Mouse (Mus musculus) G1E (cell line): Measurements from ENCODE around the gene Acvrl1. TPM values are rescaled to one million over a fixed set of nuclear protein-coding genes. Genes with fewer than 3 reads are reported as not detected.

ENCODE experiments used
- ATAC-seq: 2 replicates; pipeline ENCODE4 v1.8.0; 2016; ENCODE audit warnings: mild to moderate bottlenecking; ENCODE audit not compliant: insufficient number of reproducible peaks, poor library complexity, low FRiP score, severe bottlenecking; ENCODE audit errors: extremely low read depth
- DNase-seq: peaks from one replicate; pipeline ENCODE4 v3.0.0; 2012; ENCODE audit warnings: low spot score
- H3K27me3 ChIP-seq: 2 replicates; pipeline ENCODE4 v1.6.1; 2012; ENCODE audit warnings: mild to moderate bottlenecking, low read length, inconsistent platforms; ENCODE audit not compliant: insufficient read depth
- H3K36me3 ChIP-seq: replicated peaks from 2 replicates; pipeline ENCODE3; 2012; ENCODE audit warnings: mild to moderate bottlenecking, inconsistent platforms
- H3K4me1 ChIP-seq: 2 replicates; pipeline ENCODE4 v1.6.1; 2012; ENCODE audit warnings: low read depth, low read length, inconsistent platforms, mixed read lengths; ENCODE audit not compliant: insufficient read depth
- H3K4me3 ChIP-seq: 2 replicates; pipeline ENCODE4 v1.5.1; 2012; ENCODE audit warnings: low read depth, mild to moderate bottlenecking, inconsistent platforms, low read length, moderate library complexity, mixed read lengths
- H3K9me3 ChIP-seq: replicated peaks from 2 replicates; pipeline ENCODE4 v1.6.1; 2012; ENCODE audit warnings: inconsistent platforms
- CTCF ChIP-seq: IDR thresholded peaks from 2 replicates; pipeline ENCODE4 v1.5.1; 2012; ENCODE audit warnings: low read depth, low read length, inconsistent platforms, mixed read lengths
- GATA1 ChIP-seq: IDR thresholded peaks from 2 replicates; pipeline ENCODE4 v1.6.1; 2012; ENCODE audit warnings: borderline replicate concordance, low read length, inconsistent platforms, mixed read lengths
- GATA2 ChIP-seq: IDR thresholded peaks from 2 replicates; pipeline ENCODE4 v1.6.1; 2012; ENCODE audit warnings: low read depth, low read length, inconsistent platforms, borderline replicate concordance
- POLR2AphosphoS5 ChIP-seq: IDR thresholded peaks from 2 replicates; pipeline ENCODE4 v1.6.1; 2012; ENCODE audit warnings: low read depth, low read length, inconsistent platforms; ENCODE audit not compliant: insufficient replicate concordance
- TAL1 ChIP-seq: conservative IDR thresholded peaks from 2 replicates; pipeline ENCODE4 v1.6.1; 2012; ENCODE audit warnings: low read depth, low read length, inconsistent platforms, mixed read lengths
- polyA plus RNA-seq: library from polyadenylated mRNA; stranded (reverse); fragments of >175 nt; gene quantifications from 2 replicates; pipeline ENCODE4 v1.2.3, GENCODE M21; 2012
- total RNA-seq, 2 experiments: library from RNA; stranded (forward) in 1 of 2; stranded (reverse) in 1 of 2; fragments of 200-1000 nt in 1 of 2; fragments of >200 nt in 1 of 2; fragmentation: Nextera tagmentation in 1 of 2; gene quantifications; 2 replicates each; pipeline ENCODE4 v1.2.3; 2014 to 2017

The Acvrl1 gene
- total and polyA plus RNA-seq, 3 experiments = 0.02 to 0.60 TPM; not detected in 1

DNA sequence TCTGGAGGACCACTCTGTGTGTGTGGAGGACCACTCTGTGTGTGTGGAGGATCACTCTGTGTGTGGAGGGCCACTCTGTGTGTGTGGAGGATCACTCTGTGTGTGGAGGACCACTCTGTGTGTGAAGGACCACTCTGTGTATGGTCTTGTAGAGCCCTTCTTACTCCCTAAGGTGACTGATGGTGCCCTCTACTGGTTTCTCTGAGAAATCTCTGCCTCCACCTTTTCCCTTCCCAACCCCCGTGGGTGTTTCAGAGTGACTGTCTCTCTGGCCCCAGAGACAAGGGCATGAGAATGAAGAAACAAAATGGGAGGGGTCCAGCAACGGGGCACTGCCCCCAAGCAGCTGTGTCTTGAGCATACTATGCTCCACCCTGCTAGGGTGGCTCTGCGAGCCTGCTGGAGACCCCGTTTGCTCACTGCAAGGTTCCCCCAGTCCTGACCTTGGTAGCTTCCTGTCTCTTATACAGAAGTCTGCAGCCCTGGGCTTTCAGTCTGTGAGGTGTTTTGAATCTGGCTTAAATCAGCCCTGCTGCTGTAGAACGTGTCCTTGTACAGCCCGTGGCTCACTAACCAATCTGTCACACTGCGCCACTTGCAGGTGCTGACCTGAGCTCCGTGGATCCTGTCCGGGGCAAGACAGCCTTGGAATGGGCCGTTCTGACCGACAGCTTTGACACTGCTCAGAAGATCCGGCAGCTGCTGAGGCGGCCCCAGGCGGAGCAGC is 9.8 kb upstream of the Acvrl1 start:
- Histone ChIP-seq H3K4me3 (no peak overlapping the region), H3K9me3 (peaks cover 75% of the 10 kb centered on the region), H3K27me3 (no peaks in the 10 kb centered on the region), H3K36me3 (no peaks in the 10 kb centered on the region), H3K4me1 (no peaks in the 10 kb centered on the region)
- ATAC-seq (no peak), DNase-seq (no peak)
- no peak for TF ChIP-seq GATA2
- no peak for TF ChIP-seq GATA1
- no peak for TF ChIP-seq TAL1
- TF ChIP-seq POLR2AphosphoS5 = no peak
- no peak for TF ChIP-seq CTCF

- Histone ChIP-seq H3K27me3 (no peaks in the 10 kb centered on the region), H3K36me3 (no peaks in the 10 kb centered on the region), H3K4me1 (no peaks in the 10 kb centered on the region), H3K9me3 (peaks cover 81% of the 10 kb centered on the region), H3K4me3 (no peak overlapping the region)
- ATAC-seq (no peak), DNase-seq (no peak)
- no peak for TF ChIP-seq CTCF
- no peak for TF ChIP-seq POLR2AphosphoS5
- no peak for TF ChIP-seq GATA2
- no peak for TF ChIP-seq TAL1
- TF ChIP-seq GATA1 = no peak
Measured at GRCm38 (mm10) chr15:101121411-101122289, 6.7 kb upstream of the Acvrl1 start.

DNA sequence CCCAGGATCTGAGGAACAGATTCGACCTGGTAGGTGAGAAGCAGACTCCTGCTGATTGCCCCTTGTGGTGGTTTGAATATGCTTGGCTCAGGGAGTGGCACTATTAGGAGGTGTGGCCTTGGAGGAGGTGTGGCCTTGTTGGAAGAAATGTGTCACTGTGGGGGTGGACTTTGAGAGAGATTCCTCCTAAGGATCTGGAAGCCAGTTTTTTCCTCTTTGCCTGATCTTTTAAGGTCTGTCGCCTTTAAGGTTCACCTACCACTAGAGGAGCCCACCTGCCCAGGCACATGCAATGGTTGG is 6.1 kb upstream of the Acvrl1 start:
- ATAC-seq = no peak
- H3K27me3 ChIP-seq = no peaks in the 10 kb centered on the region
- H3K4me3 ChIP-seq = no peak overlapping the region
- peaks cover 80% of the 10 kb centered on the region for H3K9me3 ChIP-seq
- H3K4me1 ChIP-seq = no peaks in the 10 kb centered on the region
- no peaks in the 10 kb centered on the region for H3K36me3 ChIP-seq
- no peak for DNase-seq
- TF ChIP-seq GATA1 (no peak), TAL1 (no peak), GATA2 (no peak), CTCF (no peak), POLR2AphosphoS5 (no peak)

DNA sequence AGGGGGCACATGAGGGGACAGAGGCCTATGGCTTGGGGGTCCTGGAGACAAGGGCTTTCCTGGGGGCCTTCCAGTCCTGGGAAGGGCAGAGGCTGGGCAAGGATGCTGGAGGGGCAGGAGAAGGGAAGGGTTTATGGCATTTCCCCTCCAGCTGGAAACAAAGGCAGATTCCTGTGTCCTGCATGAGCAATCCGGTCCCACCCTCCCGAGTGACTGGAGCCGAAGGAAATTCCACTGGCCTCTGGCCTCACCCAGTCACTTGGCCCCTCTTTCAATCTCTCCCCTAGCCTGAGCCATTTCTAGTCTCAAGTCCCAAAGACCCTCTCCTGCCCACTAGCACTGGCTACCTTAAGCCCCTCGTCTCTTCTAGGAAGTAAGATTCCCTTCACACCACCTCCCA is 5.1 kb upstream of the Acvrl1 start:
- peaks cover 81% of the 10 kb centered on the region for H3K9me3 ChIP-seq
- no peaks in the 10 kb centered on the region for H3K36me3 ChIP-seq
- H3K4me1 ChIP-seq = no peaks in the 10 kb centered on the region
- ATAC-seq (no peak), DNase-seq (no peak)
- no peaks in the 10 kb centered on the region for H3K27me3 ChIP-seq
- no peak overlapping the region for H3K4me3 ChIP-seq
- TF ChIP-seq CTCF (no peak), GATA2 (no peak), POLR2AphosphoS5 (no peak), GATA1 (no peak), TAL1 (no peak)

DNA sequence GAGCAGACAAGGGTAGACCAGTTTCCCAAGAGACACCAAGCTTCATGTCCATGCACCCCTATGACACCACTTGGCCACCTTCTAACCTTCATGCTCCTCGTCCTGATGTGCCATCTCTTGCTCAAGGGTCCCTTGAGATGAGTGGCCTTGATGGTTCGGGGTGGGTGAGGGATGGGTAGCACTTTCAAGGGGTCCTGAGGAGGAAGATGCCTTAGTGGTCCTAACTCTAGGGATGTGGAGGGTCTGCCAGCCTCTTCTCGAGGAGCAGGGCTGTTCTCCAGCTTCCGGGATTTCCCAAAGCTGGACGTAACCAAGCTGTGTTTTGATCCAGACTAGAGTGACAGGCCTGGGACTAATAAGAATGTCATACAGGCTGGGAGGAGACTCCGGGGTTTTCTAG is 2.8 kb upstream of the Acvrl1 start:
- ATAC-seq = no peak
- Histone ChIP-seq H3K27me3 (no peaks in the 10 kb centered on the region), H3K9me3 (peaks cover 84% of the 10 kb centered on the region)

DNA sequence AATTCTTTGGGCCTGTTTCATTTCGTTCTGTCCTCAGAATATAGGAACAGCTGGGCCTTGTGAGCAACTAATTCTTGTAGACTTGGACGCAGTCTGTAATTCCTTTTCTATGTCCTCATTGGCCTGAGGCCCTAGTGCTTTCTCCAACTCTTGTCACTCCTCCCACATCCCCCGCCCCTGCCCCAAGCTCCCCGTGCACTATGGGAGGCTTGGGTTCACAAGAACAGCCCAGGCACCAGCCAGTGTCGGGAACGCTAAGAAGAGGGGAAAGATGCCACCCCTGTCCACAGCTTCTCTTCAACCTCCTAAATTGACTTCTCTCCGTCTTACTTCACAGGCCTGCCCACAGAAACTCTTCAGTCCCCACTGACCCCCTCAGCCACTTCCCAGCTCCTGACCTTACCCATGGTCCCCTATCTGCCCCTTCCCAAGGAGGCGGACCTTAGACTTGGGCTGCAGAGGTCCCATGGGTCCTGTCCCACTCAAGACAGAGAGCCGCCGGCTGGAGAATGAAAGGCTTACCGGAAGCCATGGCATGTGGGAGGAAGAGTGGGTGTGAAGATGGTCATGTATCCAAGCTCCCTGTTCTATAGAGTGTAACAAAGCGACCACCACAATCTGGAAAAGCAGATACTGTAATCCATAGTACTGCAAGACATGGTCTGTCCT is 1.3 kb upstream of the Acvrl1 start:
- no peak overlapping the region for H3K4me3 ChIP-seq
- DNase-seq = no peak
- H3K4me1 ChIP-seq = no peaks in the 10 kb centered on the region
- H3K36me3 ChIP-seq = no peaks in the 10 kb centered on the region
- H3K27me3 ChIP-seq = no peaks in the 10 kb centered on the region
- TF ChIP-seq POLR2AphosphoS5 (no peak), GATA1 (no peak), TAL1 (no peak), CTCF (no peak), GATA2 (no peak)
- ATAC-seq = no peak
- peaks cover 87% of the 10 kb centered on the region for H3K9me3 ChIP-seq

More for the DNA sequence above, 2.8 kb upstream of the Acvrl1 start:
- H3K36me3 ChIP-seq = no peaks in the 10 kb centered on the region
- H3K4me1 ChIP-seq = no peaks in the 10 kb centered on the region
- no peak for TF ChIP-seq POLR2AphosphoS5
- TF ChIP-seq GATA1 = no peak
- no peak for TF ChIP-seq GATA2
- no peak for TF ChIP-seq CTCF
- TF ChIP-seq TAL1 = no peak
- DNase-seq = no peak
- H3K4me3 ChIP-seq = no peak overlapping the region

DNA sequence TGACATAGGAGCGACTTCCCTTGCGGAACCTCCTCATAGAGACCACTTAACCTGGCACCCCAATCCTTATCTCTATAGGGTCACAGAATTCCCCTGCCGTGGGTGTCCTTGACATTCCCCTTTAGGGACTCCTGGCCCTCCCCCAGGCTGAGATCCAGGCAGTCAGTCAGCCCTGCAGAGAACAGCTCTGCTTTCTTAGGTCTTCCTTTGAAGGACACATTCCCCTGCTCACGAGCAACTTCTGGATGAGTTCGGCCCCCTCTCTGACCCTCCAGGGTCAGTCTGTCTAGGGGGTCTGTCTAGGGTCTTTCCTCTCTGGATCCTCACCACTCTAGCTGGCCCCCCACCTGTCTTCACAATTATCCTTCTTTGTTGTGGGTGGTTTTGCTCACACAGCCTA is 1.1 kb downstream of the Acvrl1 start:
- ATAC-seq (no peak), DNase-seq (no peak)
- H3K36me3 ChIP-seq = no peaks in the 10 kb centered on the region
- H3K4me1 ChIP-seq = no peaks in the 10 kb centered on the region
- TF ChIP-seq GATA1 (no peak), CTCF (no peak), GATA2 (no peak), POLR2AphosphoS5 (no peak), TAL1 (no peak)
- no peak overlapping the region for H3K4me3 ChIP-seq
- no peaks in the 10 kb centered on the region for H3K27me3 ChIP-seq
- H3K9me3 ChIP-seq = peaks cover 90% of the 10 kb centered on the region
